Mouse (Mus musculus) midbrain, embryonic 14.5 days (tissue): Measurements from ENCODE around the gene Hist1h2bb. TPM values are rescaled to one million over a fixed set of nuclear protein-coding genes. Genes with fewer than 3 reads are reported as not detected.
"Not testable (repeated sequence)": the region's sequence is repeated elsewhere in the genome, so short reads cannot be mapped to it uniquely, and the experiment has no call there.

ENCODE experiments used
- ATAC-seq: fragments of 200-750 bp; cut with Nextera tagmentation; 2 replicates; pipeline ENCODE4 v1.8.0; 2017; ENCODE audit warnings: moderate number of reproducible peaks, moderate library complexity; ENCODE audit not compliant: low FRiP score, low TSS enrichment
- DNase-seq: peaks from one replicate; pipeline ENCODE4 v3.0.0-alpha.2; 2015
- H3K27ac ChIP-seq: fragments of 300-500 bp; sonication (generic); replicated peaks from 2 replicates; pipeline ENCODE4 v1.5.1; 2014; ENCODE audit warnings: mild to moderate bottlenecking, low read depth, low read length, moderate library complexity
- H3K27me3 ChIP-seq: fragments of 300-500 bp; sonication (generic); 2 replicates; pipeline ENCODE4 v1.6.1; 2014; ENCODE audit warnings: low read length, control low read depth, mixed read lengths; ENCODE audit not compliant: control insufficient read depth, insufficient read depth
- H3K36me3 ChIP-seq: fragments of 300-500 bp; sonication (generic); 2 replicates; pipeline ENCODE4 v1.6.1; 2014; ENCODE audit warnings: low read length, control low read depth; ENCODE audit not compliant: control insufficient read depth, insufficient read depth
- H3K4me1 ChIP-seq: fragments of 300-500 bp; sonication (generic); 2 replicates; pipeline ENCODE4 v1.6.1; 2014; ENCODE audit warnings: mild to moderate bottlenecking, antibody characterized with exemption, low read length, control low read depth; ENCODE audit not compliant: control insufficient read depth, insufficient read depth
- H3K4me2 ChIP-seq: fragments of 300-500 bp; sonication (generic); 2 replicates; pipeline ENCODE4 v1.6.1; 2014; ENCODE audit warnings: mild to moderate bottlenecking, low read length, moderate library complexity
- H3K4me3 ChIP-seq: fragments of 300-500 bp; sonication (generic); replicated peaks from 2 replicates; pipeline ENCODE4 v1.5.1; 2014; ENCODE audit warnings: low read depth, low read length
- H3K9ac ChIP-seq: fragments of 300-500 bp; sonication (generic); replicated peaks from 2 replicates; pipeline ENCODE4 v1.6.1; 2014; ENCODE audit warnings: mild to moderate bottlenecking, low read length, moderate library complexity
- H3K9me3 ChIP-seq: fragments of 300-500 bp; sonication (generic); 2 replicates; pipeline ENCODE4 v1.6.1; 2016; ENCODE audit warnings: low read length, control low read depth, mixed read lengths; ENCODE audit not compliant: control insufficient read depth
- WGBS: fragments of 180-500 bp; shearing (Covaris S2); extraction: QIAGEN DNeasy Blood & Tissue Kit; methylation state at CpG from one replicate; pipeline ENCODE4 v1.1.7; 2014; 5-methylcytosine and 5-hydroxymethylcytosine counted together
- polyA plus RNA-seq: library from polyadenylated mRNA; unstranded; fragments of >200 nt; fragmentation: Nextera tagmentation; extraction: Ambion mirVana; gene quantifications from 2 replicates; pipeline ENCODE4 v1.2.1, GENCODE M21; 2014

Hist1h2bb gene
- polyA plus RNA-seq, 1 experiment from 2014 or later = 0.51 TPM

DNA sequence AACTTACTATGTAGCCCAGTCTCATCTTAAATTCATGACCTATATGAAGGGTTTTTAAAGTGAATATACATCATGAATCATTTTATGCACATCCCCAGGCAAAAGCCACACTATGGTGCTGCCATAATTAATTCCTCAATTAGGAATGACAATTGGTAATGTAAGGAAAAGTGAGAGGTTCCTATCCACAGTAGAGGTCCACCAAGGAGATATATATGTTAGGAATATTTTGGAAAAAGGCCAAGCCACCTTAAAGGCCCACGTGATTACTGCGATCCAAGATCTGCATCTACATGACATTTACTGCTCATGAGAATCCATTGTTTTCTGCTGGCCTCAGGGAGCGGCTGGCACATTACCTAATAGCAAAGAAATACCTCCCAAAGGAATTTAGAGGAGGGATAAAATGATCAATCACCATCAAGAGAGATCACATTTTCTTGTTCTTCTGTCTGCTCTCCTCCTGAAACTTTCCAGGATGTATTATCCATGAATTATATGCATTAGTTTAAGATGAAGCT lies 12.8 kb downstream of the Hist1h2bb start:
- H3K36me3 ChIP-seq = no peaks in the 10 kb centered on the region
- H3K27me3 ChIP-seq = no peaks in the 10 kb centered on the region
- H3K9me3 ChIP-seq = no peaks in the 10 kb centered on the region
- ATAC-seq (no peak), DNase-seq (no peak)
- H3K4me1 ChIP-seq = peaks cover 28% of the 10 kb centered on the region
- no peak overlapping the region for H3K27ac ChIP-seq
- H3K4me3 ChIP-seq = no peak overlapping the region
- H3K4me2 ChIP-seq = no peak overlapping the region
- WGBS = 76% methylated on average over 3 of the region's 3 CpGs
- no peak overlapping the region for H3K9ac ChIP-seq

DNA sequence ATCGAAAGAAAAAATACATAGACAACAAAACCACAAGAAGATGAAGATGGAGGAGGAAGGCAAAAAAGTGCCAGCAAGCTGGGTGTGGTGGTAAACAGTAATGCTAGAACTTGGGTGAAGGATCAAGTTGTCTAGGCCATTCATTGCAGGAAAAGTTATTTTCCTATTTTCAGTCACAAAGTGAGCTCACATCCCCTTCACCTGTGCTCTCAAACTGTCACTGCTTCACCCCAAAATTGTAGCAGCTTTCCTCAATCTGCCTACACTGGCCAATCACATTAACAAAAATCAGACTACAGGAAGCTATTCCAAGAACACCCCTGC lies 13.3 kb downstream of the Hist1h2bb start:
- DNase-seq (no peak), ATAC-seq (no peak)
- H3K4me2 ChIP-seq = peak overlapping the region; percentile 77
- H3K36me3 ChIP-seq = no peaks in the 10 kb centered on the region
- H3K4me1 ChIP-seq = peaks cover 31% of the 10 kb centered on the region
- no peaks in the 10 kb centered on the region for H3K27me3 ChIP-seq
- 75% methylated on average over 1 of the region's 1 CpGs for WGBS
- no peak overlapping the region for H3K9ac ChIP-seq
- no peak overlapping the region for H3K27ac ChIP-seq
- no peak overlapping the region for H3K4me3 ChIP-seq
- no peaks in the 10 kb centered on the region for H3K9me3 ChIP-seq

DNA sequence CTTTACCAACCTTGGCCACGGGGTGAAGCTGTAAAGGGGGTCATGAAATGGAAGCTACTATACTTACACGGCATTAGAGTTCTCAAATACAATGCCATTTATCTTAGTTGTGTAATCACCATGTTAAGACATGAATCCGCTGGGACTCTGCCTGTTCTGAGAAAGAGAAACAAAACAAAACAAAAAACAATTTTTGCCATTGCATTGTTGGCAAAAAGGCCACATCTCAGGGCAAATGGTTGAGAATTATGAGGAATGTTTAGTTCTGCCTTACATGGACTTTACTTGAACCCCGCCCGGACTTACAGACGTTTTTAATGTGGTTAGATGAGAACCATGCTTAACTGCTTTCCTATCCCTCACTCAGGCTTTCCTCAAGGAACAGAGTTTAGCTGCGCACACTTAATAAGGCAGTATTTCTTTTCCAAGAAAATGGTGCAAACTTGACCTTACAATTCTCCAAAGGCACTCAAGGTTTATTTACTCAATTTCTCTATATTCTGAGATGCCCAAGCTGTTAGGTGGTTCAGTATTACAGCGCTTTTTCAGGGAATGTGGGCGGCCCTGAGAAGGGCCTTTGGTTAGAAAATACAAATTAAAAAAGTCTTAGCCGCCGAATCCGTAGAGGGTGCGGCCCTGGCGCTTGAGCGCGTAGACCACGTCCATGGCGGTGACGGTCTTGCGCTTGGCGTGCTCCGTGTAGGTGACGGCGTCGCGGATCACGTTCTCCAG lies 13.9 kb downstream of the Hist1h2bb start:
- under 1% methylated on average over 19 of the region's 27 CpGs for WGBS
- peak; percentile 31 for ATAC-seq
- H3K27ac ChIP-seq = peak overlapping the region; percentile 79

DNA sequence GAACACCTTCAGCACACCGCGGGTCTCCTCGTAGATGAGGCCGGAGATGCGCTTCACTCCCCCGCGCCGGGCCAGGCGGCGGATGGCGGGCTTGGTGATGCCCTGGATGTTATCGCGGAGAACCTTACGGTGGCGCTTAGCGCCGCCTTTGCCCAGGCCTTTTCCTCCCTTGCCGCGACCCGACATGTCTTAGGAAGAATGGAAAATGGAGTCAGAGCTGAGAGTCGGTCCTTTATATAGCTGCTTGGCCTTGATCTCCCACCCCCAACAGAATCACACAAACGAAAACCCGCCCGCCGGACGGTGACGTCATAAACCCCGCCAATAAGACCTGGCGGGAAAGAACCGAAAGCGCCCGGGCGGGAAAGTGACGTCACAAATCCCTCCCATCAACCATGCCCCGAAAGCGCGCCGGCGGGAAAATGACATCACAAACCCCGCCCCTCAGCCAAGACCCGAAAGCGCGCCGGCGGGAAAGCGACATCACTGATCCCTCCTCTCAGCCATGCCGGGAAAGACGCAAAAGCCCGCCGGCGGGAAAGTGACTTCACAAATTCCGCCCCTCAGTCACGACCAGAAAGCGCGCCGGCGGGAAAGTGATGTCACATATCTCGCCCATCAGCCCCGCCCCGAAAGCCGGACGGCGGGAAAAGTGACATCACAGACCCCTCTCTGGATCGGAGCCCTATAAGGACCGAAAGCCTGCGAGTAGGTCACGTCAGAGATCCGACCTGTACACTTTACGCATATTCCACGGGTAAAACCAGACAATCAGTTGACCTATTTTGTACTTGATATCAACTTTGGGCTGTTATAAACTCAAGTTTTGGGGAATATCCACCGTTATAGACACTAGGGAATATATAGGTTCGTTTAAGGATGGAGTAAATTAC lies 14.7 kb downstream of the Hist1h2bb start, which contains the start of gene Hist1h4a:
Hist1h4a (minus strand) TSS at position 259 of the 893 bp plus-strand sequence.
- under 1% methylated on average over 61 of the region's 72 CpGs for WGBS
- Histone ChIP-seq H3K4me2 (peak within 1 kb of the TSS; percentile 77), H3K27me3 (no peaks in the 10 kb centered on the region), H3K9ac (peak within 1 kb of the TSS; percentile 39; the same call in 1 of the 2 replicates), H3K27ac (peak within 1 kb of the TSS; percentile 79), H3K4me1 (peaks cover 31% of the 10 kb centered on the region), H3K9me3 (no peaks in the 10 kb centered on the region), H3K4me3 (peak within 1 kb of the TSS; percentile 46), H3K36me3 (no peaks in the 10 kb centered on the region)
- ATAC-seq = peak; percentile 86
- DNase-seq = peak; percentile 99

More for the DNA sequence above, 13.9 kb downstream of the Hist1h2bb start:
- peak; percentile 44 for DNase-seq
- H3K27me3 ChIP-seq = no peaks in the 10 kb centered on the region
- H3K9ac ChIP-seq = peak overlapping the region; percentile 39; the same call in 1 of the 2 replicates
- peak overlapping the region; percentile 77 for H3K4me2 ChIP-seq
- H3K36me3 ChIP-seq = no peaks in the 10 kb centered on the region
- H3K9me3 ChIP-seq = no peaks in the 10 kb centered on the region
- H3K4me1 ChIP-seq = peaks cover 31% of the 10 kb centered on the region
- H3K4me3 ChIP-seq = peak overlapping the region; percentile 46

DNA sequence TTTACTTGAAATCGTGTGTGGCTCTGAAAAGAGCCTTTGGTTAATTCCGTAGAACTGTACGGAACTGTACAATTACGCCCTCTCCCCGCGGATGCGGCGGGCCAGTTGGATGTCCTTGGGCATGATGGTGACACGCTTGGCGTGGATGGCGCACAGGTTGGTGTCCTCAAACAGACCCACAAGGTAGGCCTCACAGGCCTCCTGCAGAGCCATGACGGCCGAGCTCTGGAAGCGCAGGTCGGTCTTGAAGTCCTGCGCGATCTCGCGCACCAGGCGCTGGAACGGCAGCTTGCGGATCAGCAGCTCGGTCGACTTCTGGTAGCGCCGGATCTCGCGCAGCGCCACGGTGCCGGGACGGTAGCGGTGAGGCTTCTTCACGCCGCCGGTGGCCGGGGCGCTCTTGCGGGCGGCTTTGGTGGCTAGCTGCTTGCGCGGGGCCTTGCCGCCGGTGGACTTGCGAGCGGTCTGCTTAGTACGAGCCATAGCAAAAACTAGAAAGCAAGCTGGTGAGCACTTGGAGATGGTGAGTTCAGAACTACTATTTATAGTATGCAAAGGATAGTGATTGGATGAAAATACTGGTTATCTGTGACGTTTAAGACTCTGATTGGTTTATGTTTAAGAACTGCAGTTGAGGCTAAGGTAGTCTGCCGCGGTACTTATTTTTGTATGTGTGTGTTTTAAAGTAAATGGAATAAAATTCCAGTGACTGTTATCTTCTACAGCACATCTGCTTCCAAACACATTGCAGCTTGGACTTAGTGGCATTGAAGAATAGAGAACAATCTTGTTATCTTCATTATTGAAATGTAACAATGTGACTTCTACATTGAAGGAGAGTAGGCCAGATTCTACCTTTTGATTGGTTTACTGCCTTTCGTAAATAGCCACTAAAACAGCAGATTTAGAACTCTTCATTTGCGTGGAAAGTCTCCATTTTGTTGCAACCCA lies 15.6 kb downstream of the Hist1h2bb start, which contains the start of gene Hist1h3a:
Hist1h3a (minus strand) TSS at position 516 of the 951 bp plus-strand sequence.
- not testable (repeated sequence) for H3K9me3 ChIP-seq, H3K27me3 ChIP-seq, H3K36me3 ChIP-seq
- WGBS = under 1% methylated on average over 35 of the region's 52 CpGs
- peak; percentile 86 for DNase-seq
- H3K9ac ChIP-seq = peak within 1 kb of the TSS; percentile 34; the same call in 1 of the 2 replicates
- H3K4me2 ChIP-seq = peak within 1 kb of the TSS; percentile 77
- peak within 1 kb of the TSS; percentile 46 for H3K4me3 ChIP-seq
- H3K4me1 ChIP-seq = peaks cover 31% of the 10 kb centered on the region
- H3K27ac ChIP-seq = peak within 1 kb of the TSS; percentile 79
- ATAC-seq = peak; percentile 68

DNA sequence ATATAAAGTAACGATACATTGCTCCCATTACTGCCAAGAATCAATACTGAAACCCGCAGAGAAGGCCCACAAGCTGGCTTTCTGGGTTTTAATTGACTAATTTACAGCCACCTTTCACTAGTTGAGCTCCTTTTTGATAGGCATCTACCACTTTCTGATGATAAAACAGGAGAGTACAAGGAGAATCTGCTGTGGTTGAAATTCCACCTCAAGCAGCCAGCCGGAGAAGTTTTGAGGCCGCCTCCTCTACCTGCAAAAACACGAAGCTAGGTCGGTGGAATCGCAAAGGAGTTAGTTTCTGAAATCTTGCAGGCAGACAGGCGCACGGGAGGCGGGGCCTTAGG lies 16.7 kb downstream of the Hist1h2bb start:
- peaks cover 26% of the 10 kb centered on the region for H3K4me1 ChIP-seq
- no peaks in the 10 kb centered on the region for H3K27me3 ChIP-seq
- peak overlapping the region; percentile 79; the same call in 1 of the 2 replicates for H3K27ac ChIP-seq
- 1% methylated on average over 10 of the region's 10 CpGs for WGBS
- ATAC-seq = no peak
- H3K36me3 ChIP-seq = no peaks in the 10 kb centered on the region
- H3K9ac ChIP-seq = no peak overlapping the region
- H3K4me2 ChIP-seq = peak overlapping the region; percentile 77
- no peak for DNase-seq
- H3K9me3 ChIP-seq = no peaks in the 10 kb centered on the region
- peak overlapping the region; percentile 46 for H3K4me3 ChIP-seq

DNA sequence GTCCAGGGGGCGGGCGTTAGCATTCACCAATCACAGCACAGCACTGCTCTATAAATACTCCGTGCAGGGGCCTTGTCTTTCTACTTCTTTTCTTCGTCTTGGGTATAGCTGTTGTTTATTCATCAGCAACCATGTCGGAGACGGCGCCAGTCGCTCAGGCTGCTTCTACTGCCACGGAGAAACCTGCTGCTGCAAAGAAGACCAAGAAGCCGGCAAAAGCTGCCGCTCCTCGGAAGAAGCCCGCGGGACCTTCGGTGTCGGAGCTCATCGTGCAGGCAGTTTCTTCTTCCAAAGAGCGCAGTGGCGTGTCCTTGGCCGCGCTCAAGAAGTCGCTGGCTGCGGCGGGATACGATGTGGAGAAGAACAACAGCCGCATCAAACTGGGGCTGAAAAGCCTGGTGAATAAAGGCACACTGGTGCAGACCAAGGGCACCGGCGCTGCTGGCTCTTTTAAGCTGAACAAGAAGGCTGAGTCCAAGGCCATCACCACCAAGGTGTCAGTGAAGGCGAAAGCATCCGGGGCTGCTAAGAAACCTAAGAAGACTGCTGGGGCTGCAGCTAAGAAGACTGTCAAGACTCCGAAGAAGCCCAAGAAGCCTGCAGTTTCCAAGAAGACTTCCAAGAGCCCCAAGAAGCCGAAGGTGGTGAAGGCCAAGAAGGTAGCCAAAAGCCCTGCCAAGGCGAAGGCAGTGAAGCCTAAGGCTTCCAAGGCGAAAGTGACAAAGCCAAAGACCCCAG lies 17.2 kb downstream of the Hist1h2bb start, which contains the start of gene Hist1h1a:
Hist1h1a (plus strand) TSS at position 81 of the 738 bp plus-strand sequence.
- no peaks in the 10 kb centered on the region for H3K36me3 ChIP-seq

More for the DNA sequence above, 17.2 kb downstream of the Hist1h2bb start, which contains the start of gene Hist1h1a:
- H3K27ac ChIP-seq = peak within 1 kb of the TSS; percentile 79
- H3K4me3 ChIP-seq = peak within 1 kb of the TSS; percentile 46
- ATAC-seq (peak; percentile 75), DNase-seq (peak; percentile 93)
- H3K9me3 ChIP-seq = no peaks in the 10 kb centered on the region
- no peaks in the 10 kb centered on the region for H3K27me3 ChIP-seq
- H3K4me1 ChIP-seq = peaks cover 26% of the 10 kb centered on the region
- peak within 1 kb of the TSS; percentile 77 for H3K4me2 ChIP-seq
- H3K9ac ChIP-seq = peak within 1 kb of the TSS; percentile 36
- WGBS = 2% methylated on average over 34 of the region's 34 CpGs
